Mouse (Mus musculus): ENCODE measurements at regions not wholly inside any gene's neighbourhood (a gene's known extent, or its start where the extent isn't known, plus 50 kb on each side); places are given as distances from the start of the nearest gene placed in this dataset.
A peak's percentile ranks its signal among the peaks of the same experiment; 100 is the strongest.

GRCm38 (mm10) chr15:59888131-59888459 is 128.3 kb downstream of the 4933412E24Rik start:
- Histone ChIP-seq H3K27me3 (ENCODE audit: insufficient read depth, low read length) (no peaks in the 10 kb centered on the region), H3K9me3 (ENCODE audit: low read length) (no peaks in the 10 kb centered on the region), H3K4me1 (ENCODE audit: insufficient read depth, low read length) (no peaks in the 10 kb centered on the region), H3K36me3 (ENCODE audit: insufficient read depth, low read length) (no peaks in the 10 kb centered on the region), H3K4me2 (replicated peaks; ENCODE audit: low read depth, low read length) (no peak overlapping the region), H3K4me3 (ENCODE audit: low read length) (no peak overlapping the region), H3K27ac (ENCODE audit: low read length) (no peak overlapping the region), H3K9ac (replicated peaks; ENCODE audit: low read length) (no peak overlapping the region)
- WGBS, result 43% methylated on average over 2 of the region's 2 CpGs
- ATAC-seq (ENCODE audit: low FRiP score, low TSS enrichment), result no peak

GRCm38 (mm10) chr15:59887381-59888130 is 128.9 kb downstream of the 4933412E24Rik start:
- Histone ChIP-seq H3K27ac (ENCODE audit: low read length) (no peak overlapping the region), H3K36me3 (ENCODE audit: insufficient read depth, low read length) (no peaks in the 10 kb centered on the region), H3K9me3 (ENCODE audit: low read length) (no peaks in the 10 kb centered on the region), H3K4me1 (ENCODE audit: insufficient read depth, low read length) (no peaks in the 10 kb centered on the region), H3K4me2 (replicated peaks; ENCODE audit: low read depth, low read length) (no peak overlapping the region), H3K9ac (replicated peaks; ENCODE audit: low read length) (no peak overlapping the region), H3K4me3 (ENCODE audit: low read length) (no peak overlapping the region), H3K27me3 (ENCODE audit: insufficient read depth, low read length) (no peaks in the 10 kb centered on the region)
- 62% methylated on average over 5 of the region's 5 CpGs for WGBS
- no peak for ATAC-seq (ENCODE audit: low FRiP score, low TSS enrichment)

- Histone ChIP-seq H3K9me3 (ENCODE audit: low read length) (no peaks in the 10 kb centered on the region), H3K4me1 (ENCODE audit: insufficient read depth, low read length) (no peaks in the 10 kb centered on the region), H3K27ac (ENCODE audit: low read length) (no peak overlapping the region), H3K4me2 (replicated peaks; ENCODE audit: low read depth, low read length) (no peak overlapping the region), H3K9ac (replicated peaks; ENCODE audit: low read length) (no peak overlapping the region), H3K4me3 (ENCODE audit: low read length) (no peak overlapping the region), H3K36me3 (ENCODE audit: insufficient read depth, low read length) (no peaks in the 10 kb centered on the region), H3K27me3 (ENCODE audit: insufficient read depth, low read length) (no peaks in the 10 kb centered on the region)
- WGBS, result 77% methylated on average over 2 of the region's 2 CpGs
- ATAC-seq (ENCODE audit: low FRiP score, low TSS enrichment), result no peak
These were observed 130.4 kb downstream of the 4933412E24Rik start for GRCm38 (mm10) chr15:59886036-59886435.

- H3K27me3 ChIP-seq (ENCODE audit: insufficient read depth, low read length), result no peaks in the 10 kb centered on the region
- no peak overlapping the region for H3K9ac ChIP-seq (replicated peaks; ENCODE audit: low read length)
- H3K36me3 ChIP-seq (ENCODE audit: insufficient read depth, low read length), result no peaks in the 10 kb centered on the region
- no peak overlapping the region for H3K4me2 ChIP-seq (replicated peaks; ENCODE audit: low read depth, low read length)
- no peak overlapping the region for H3K27ac ChIP-seq (ENCODE audit: low read length)
- ATAC-seq (ENCODE audit: low FRiP score, low TSS enrichment), result no peak
- no peaks in the 10 kb centered on the region for H3K4me1 ChIP-seq (ENCODE audit: insufficient read depth, low read length)
- H3K4me3 ChIP-seq (ENCODE audit: low read length), result no peak overlapping the region
- no peaks in the 10 kb centered on the region for H3K9me3 ChIP-seq (ENCODE audit: low read length)
- 89% methylated on average over 5 of the region's 5 CpGs for WGBS
These were observed 134.0 kb downstream of the 4933412E24Rik start for GRCm38 (mm10) chr15:59882444-59882843.

- Histone ChIP-seq H3K36me3 (ENCODE audit: insufficient read depth, low read length) (no peaks in the 10 kb centered on the region), H3K9me3 (ENCODE audit: low read length) (peaks cover 3% of the 10 kb centered on the region; the same call in 1 of the 2 replicates), H3K27me3 (ENCODE audit: insufficient read depth, low read length) (no peaks in the 10 kb centered on the region), H3K4me1 (ENCODE audit: insufficient read depth, low read length) (no peaks in the 10 kb centered on the region), H3K4me2 (replicated peaks; ENCODE audit: low read depth, low read length) (no peak overlapping the region), H3K27ac (ENCODE audit: low read length) (no peak overlapping the region), H3K9ac (replicated peaks; ENCODE audit: low read length) (no peak overlapping the region), H3K4me3 (ENCODE audit: low read length) (no peak overlapping the region)
- no peak for ATAC-seq (ENCODE audit: low FRiP score, low TSS enrichment)
- WGBS, result 93% methylated on average over 5 of the region's 5 CpGs
These were observed 136.0 kb downstream of the 4933412E24Rik start for GRCm38 (mm10) chr15:59880426-59880825.

GRCm38 (mm10) chr15:59879311-59879710 is 137.1 kb downstream of the 4933412E24Rik start:
- H3K4me1 ChIP-seq (ENCODE audit: insufficient read depth, low read length), result no peaks in the 10 kb centered on the region
- H3K36me3 ChIP-seq (ENCODE audit: insufficient read depth, low read length), result no peaks in the 10 kb centered on the region
- H3K4me2 ChIP-seq (replicated peaks; ENCODE audit: low read depth, low read length), result no peak overlapping the region
- H3K4me3 ChIP-seq (ENCODE audit: low read length), result no peak overlapping the region
- WGBS, result 81% methylated on average over 4 of the region's 4 CpGs
- H3K9ac ChIP-seq (replicated peaks; ENCODE audit: low read length), result no peak overlapping the region
- no peak for ATAC-seq (ENCODE audit: low FRiP score, low TSS enrichment)
- no peak overlapping the region for H3K27ac ChIP-seq (ENCODE audit: low read length)
- H3K27me3 ChIP-seq (ENCODE audit: insufficient read depth, low read length), result no peaks in the 10 kb centered on the region
- H3K9me3 ChIP-seq (ENCODE audit: low read length), result peaks cover 4% of the 10 kb centered on the region; the same call in 1 of the 2 replicates

- 75% methylated on average over 7 of the region's 7 CpGs for WGBS
- Histone ChIP-seq H3K4me1 (ENCODE audit: insufficient read depth, low read length) (no peaks in the 10 kb centered on the region), H3K27ac (ENCODE audit: low read length) (no peak overlapping the region), H3K9me3 (ENCODE audit: low read length) (peaks cover 4% of the 10 kb centered on the region; the same call in 1 of the 2 replicates), H3K27me3 (ENCODE audit: insufficient read depth, low read length) (no peaks in the 10 kb centered on the region), H3K9ac (replicated peaks; ENCODE audit: low read length) (no peak overlapping the region), H3K4me3 (ENCODE audit: low read length) (no peak overlapping the region), H3K4me2 (replicated peaks; ENCODE audit: low read depth, low read length) (no peak overlapping the region), H3K36me3 (ENCODE audit: insufficient read depth, low read length) (no peaks in the 10 kb centered on the region)
- no peak for ATAC-seq (ENCODE audit: low FRiP score, low TSS enrichment)
These were observed 140.1 kb downstream of the 4933412E24Rik start for GRCm38 (mm10) chr15:59876279-59876742.

- WGBS, result 88% methylated on average over 8 of the region's 8 CpGs
- H3K4me2 ChIP-seq (replicated peaks; ENCODE audit: low read depth, low read length), result no peak overlapping the region
- peaks cover 7% of the 10 kb centered on the region; the same call in 1 of the 2 replicates for H3K9me3 ChIP-seq (ENCODE audit: low read length)
- no peak overlapping the region for H3K4me3 ChIP-seq (ENCODE audit: low read length)
- no peak overlapping the region for H3K9ac ChIP-seq (replicated peaks; ENCODE audit: low read length)
- H3K4me1 ChIP-seq (ENCODE audit: insufficient read depth, low read length), result no peaks in the 10 kb centered on the region
- ATAC-seq (ENCODE audit: low FRiP score, low TSS enrichment), result no peak
- no peak overlapping the region for H3K27ac ChIP-seq (ENCODE audit: low read length)
- H3K27me3 ChIP-seq (ENCODE audit: insufficient read depth, low read length), result no peaks in the 10 kb centered on the region
- H3K36me3 ChIP-seq (ENCODE audit: insufficient read depth, low read length), result no peaks in the 10 kb centered on the region
These were observed 149.7 kb downstream of the 4933412E24Rik start for GRCm38 (mm10) chr15:59866701-59867100.

GRCm38 (mm10) chr15:59864746-59865499 is 151.5 kb downstream of the 4933412E24Rik start:
- Histone ChIP-seq H3K4me3 (ENCODE audit: low read length) (no peak overlapping the region), H3K27ac (ENCODE audit: low read length) (no peak overlapping the region), H3K36me3 (ENCODE audit: insufficient read depth, low read length) (no peaks in the 10 kb centered on the region), H3K9me3 (ENCODE audit: low read length) (peaks cover 2% of the 10 kb centered on the region; the same call in 1 of the 2 replicates), H3K27me3 (ENCODE audit: insufficient read depth, low read length) (no peaks in the 10 kb centered on the region), H3K4me2 (replicated peaks; ENCODE audit: low read depth, low read length) (peak overlapping the region; percentile 24; the same call in 1 of the 2 replicates), H3K9ac (replicated peaks; ENCODE audit: low read length) (no peak overlapping the region), H3K4me1 (ENCODE audit: insufficient read depth, low read length) (no peaks in the 10 kb centered on the region)
- WGBS, result 46% methylated on average over 18 of the region's 18 CpGs
- ATAC-seq (ENCODE audit: low FRiP score, low TSS enrichment), result no peak

Data from kidney, embryonic 16.5 days (tissue).